Mouse (Mus musculus): ENCODE results near the gene Egr2. TPM values are rescaled to one million over a fixed set of nuclear protein-coding genes. Genes with fewer than 3 reads are reported as not detected.

Gene Egr2
- polyA plus RNA-seq, 1 experiment from 2014 or later = 0.20 TPM

- H3K4me1 ChIP-seq = no peaks in the 10 kb centered on the region
- no peak overlapping the region for H3K4me3 ChIP-seq
- 86% methylated on average over 12 of the region's 12 CpGs for WGBS
- no peaks in the 10 kb centered on the region for H3K9me3 ChIP-seq (replicated peaks)
- H3K27me3 ChIP-seq (ENCODE audit: low read depth, poor library complexity, severe bottlenecking) = no peaks in the 10 kb centered on the region
- no peaks in the 10 kb centered on the region for H3K36me3 ChIP-seq
- no peak for DNase-seq (ENCODE audit: low spot score)
- no peak overlapping the region for H3K27ac ChIP-seq (replicated peaks)
These were observed 46.5 kb downstream of the Egr2 start for GRCm38 (mm10) chr10:67581698-67582285.

GRCm38 (mm10) chr10:67585873-67586610, 50.8 kb downstream of the Egr2 start:
- Histone ChIP-seq H3K27ac (replicated peaks) (no peak overlapping the region), H3K9me3 (replicated peaks) (no peaks in the 10 kb centered on the region), H3K4me3 (no peak overlapping the region), H3K4me1 (no peaks in the 10 kb centered on the region), H3K27me3 (ENCODE audit: low read depth, poor library complexity, severe bottlenecking) (no peaks in the 10 kb centered on the region), H3K36me3 (no peaks in the 10 kb centered on the region)
- 90% methylated on average over 18 of the region's 18 CpGs for WGBS
- no peak for DNase-seq (ENCODE audit: low spot score)

Other genes starting within 250 kb of the Egr2 start
- gene Ado, start 13.5 kb downstream of the Egr2 start, polyA plus RNA-seq (2016; fragmentation: Nextera tagmentation; extraction: Ambion mirVana) = 82.0 and 85.3 TPM in 2 replicates